Mouse (Mus musculus) brain, embryonic 14.5 days (tissue): ENCODE data around the gene Saa3. TPM values are rescaled to one million over a fixed set of nuclear protein-coding genes. Genes with fewer than 3 reads are reported as not detected.

Experiments used
- DNase-seq: peaks from one replicate; pipeline ENCODE4 v3.0.0-alpha.2; 2011; ENCODE audit warnings: low read depth
- CTCF ChIP-seq: fragments of 200-500 bp; IDR thresholded peaks from 2 replicates; pipeline ENCODE4 v1.5.1; 2012; ENCODE audit warnings: inconsistent platforms, mild to moderate bottlenecking, moderate library complexity, borderline replicate concordance; ENCODE audit not compliant: insufficient read depth, insufficient read length; ENCODE audit errors: extremely low read depth
- POLR2A ChIP-seq: fragments of 200-500 bp; IDR thresholded peaks from 2 replicates; pipeline ENCODE4 v1.6.1; 2012; ENCODE audit warnings: mild to moderate bottlenecking, inconsistent platforms, borderline replicate concordance; ENCODE audit not compliant: poor library complexity, insufficient read depth, insufficient read length, severe bottlenecking; ENCODE audit errors: extremely low read depth
- polyA plus RNA-seq: library from polyadenylated mRNA; depleted of rRNA; stranded (reverse); fragments of >200 nt; gene quantifications from 2 replicates; pipeline ENCODE4 v1.2.3, GENCODE M21; 2012

The Saa3 gene
- polyA plus RNA-seq, 1 experiment: not detected

DNA sequence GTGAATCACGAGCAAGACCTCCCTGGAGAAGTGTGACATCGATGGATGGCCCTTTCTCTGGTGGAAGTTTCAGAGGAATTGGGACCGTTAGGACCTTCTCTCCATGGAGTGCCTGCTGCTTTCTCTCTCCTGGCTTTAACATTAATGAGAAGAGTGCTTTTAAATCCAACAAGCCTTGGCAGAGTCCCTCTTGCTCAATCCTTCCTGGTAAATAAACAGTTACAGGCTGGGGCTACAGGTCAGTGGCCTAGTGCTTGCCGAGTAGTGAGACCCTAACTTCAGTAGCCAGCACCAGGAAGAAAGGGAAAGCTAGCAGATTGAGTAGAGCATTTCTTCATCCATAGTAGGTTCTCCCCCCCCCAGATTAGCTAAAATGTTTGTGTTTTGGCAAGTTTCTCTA, 17.0 kb upstream of the Saa3 start, which contains the start of gene Saa4:
TSS of gene Saa4 (minus strand) at position 146 of the 400 bp plus-strand sequence.
- TF ChIP-seq CTCF (no peak), POLR2A (no peak)
- DNase-seq: no peak

DNA sequence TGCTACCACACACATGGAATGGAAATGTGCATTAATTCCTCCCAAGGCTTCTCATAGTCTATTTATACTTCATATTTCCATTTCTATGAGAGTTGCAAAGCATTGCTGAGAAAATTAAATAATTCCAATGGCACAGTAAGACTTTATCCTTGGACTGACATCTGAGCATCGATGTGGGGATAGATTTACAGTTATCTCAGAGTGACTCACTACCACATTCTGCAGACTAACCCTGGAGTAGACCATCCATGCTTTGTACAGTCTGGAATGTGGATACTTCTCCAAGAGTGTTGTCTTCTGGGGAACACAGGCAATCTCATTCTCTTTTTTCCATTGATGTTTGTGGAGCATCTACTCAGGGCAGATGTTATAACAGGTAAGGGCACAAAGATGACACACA, 12.1 kb upstream of the Saa3 start:
- TF ChIP-seq CTCF: no peak
- TF ChIP-seq POLR2A: no peak
- DNase-seq: no peak

DNA sequence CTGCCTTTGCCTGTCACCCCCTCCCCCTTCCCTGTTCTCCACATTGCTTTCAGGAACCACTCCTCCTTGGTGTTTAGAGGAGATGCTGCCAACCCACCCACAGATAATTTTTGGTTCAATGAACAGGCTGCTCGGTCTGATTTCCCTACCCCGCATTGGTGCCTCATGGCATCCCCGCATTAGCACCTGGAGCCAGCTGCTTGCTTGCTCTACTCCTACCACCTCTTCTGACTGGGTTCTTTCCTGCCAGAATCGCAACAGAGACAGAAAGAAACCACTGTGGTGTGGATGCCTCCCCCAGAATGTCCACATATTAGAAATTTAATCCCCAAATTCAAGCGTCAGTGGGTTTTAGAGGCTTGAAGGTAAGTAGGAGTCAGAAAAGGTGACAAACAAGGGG, 8.9 kb upstream of the Saa3 start:
- TF ChIP-seq POLR2A: no peak
- no peak for TF ChIP-seq CTCF
- DNase-seq: no peak

DNA sequence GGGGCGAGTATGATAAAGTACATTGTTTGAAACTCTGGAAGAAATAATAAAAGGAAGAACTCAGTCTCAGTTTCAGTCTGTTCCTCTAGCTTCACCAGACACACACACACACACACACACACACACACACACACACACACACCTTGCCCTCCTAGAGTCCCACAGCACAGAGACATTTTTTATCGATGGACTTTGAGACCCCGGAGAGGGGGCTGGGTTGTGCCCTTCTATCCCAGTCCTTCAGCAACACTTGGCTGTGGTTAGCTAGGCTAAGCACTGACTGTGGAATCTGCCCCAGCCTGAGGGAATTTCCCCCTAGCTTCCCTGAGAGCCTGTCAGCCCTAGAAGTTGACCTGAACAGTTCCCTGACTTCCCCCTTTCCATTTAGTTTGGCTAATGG, 8.3 kb upstream of the Saa3 start:
- DNase-seq: no peak
- TF ChIP-seq POLR2A: no peak
- no peak for TF ChIP-seq CTCF

DNA sequence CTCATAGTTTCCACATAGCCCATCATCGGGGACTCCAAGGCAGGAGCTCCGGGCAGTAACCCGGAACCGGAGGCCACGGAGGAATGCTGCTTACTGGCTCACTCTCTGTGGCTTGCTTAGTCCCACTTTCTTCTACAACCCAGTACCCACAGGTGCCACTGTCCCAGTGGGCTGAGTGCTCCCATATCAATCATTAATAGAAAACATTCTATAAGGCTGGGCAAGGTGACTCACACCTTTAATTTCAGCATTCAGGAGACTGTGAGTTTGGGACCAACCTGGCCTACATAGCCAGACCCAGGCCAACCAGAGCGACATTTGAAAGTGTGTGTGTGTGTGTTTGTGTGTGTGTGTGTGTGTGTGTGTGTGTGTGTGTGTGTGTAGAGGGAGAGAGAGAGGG, 7.9 kb upstream of the Saa3 start:
- no peak for DNase-seq
- no peak for TF ChIP-seq POLR2A
- no peak for TF ChIP-seq CTCF

DNA sequence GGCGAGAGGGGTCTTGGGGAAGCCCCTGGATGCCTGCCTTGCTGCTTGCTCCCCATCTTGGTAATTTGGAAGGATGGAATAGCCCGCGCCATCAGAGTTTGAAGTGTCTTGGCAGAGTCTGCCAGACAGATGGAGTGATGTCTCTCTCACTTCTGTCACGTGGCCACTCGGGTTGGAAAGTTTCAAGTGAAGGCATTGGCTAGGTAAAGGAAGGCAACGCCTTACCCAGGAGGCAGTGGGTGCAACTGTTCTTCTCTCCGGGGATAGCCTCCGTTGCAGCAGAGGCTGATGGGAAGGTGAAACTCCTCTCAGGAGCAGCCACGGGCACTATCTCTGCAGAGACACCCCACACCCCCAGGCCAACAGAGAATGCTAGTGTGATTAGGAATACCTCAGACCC, 5.0 kb upstream of the Saa3 start:
- no peak for TF ChIP-seq POLR2A
- TF ChIP-seq CTCF: no peak
- peak; percentile 66 for DNase-seq

DNA sequence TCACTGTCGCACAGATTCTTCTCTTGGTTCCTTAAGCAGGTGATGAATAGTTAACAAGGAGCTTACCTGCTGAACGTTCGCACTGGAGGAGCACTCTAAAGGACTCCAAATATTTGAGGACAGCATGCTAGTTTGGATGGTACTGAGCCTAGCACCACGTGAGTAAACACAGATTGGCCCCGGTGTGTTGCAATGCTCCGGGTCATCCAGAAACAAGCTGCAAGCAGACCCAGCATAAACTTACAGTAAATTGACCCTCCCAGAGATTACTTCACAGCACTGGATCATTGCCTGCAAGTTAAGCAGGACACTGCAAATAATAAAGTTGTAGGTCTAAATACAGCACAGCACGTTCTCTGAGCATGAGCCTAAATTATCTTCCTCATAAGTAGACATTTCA, 4.0 kb upstream of the Saa3 start:
- DNase-seq: no peak
- TF ChIP-seq POLR2A: no peak
- TF ChIP-seq CTCF: no peak

DNA sequence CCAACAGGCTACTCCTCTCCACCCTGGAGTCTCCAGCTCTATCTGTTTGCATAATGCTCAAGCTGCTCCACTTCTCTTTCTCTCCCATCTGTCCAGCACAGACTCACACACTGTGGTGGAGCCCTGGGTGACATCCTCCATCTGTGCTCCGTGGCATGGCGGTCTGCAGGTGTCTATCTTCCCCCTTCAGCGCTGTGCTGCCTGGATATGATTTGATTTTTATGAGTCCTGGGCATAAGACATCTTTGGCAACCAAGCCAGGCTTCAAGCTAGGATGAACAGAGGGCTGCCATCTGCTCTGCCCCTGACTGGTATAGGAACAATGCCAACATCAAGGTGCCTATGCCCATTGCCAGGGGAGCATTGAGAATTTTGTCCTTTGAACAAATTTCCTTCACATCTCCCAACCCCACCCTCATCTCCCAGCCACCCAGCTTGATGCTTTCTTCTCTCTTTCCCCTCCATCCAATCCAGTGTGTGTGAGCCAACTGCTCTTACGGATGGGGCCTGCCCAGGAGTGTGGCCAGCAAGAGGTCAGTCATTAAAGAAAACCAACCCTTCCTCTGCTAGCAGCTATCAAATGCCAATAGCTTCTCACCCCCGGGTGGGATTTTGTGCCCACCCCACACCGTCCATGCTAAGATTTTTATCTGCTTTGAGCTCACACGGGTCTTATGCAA, 3.2 kb upstream of the Saa3 start:
- DNase-seq: peak; percentile 76
- no peak for TF ChIP-seq POLR2A
- no peak for TF ChIP-seq CTCF

DNA sequence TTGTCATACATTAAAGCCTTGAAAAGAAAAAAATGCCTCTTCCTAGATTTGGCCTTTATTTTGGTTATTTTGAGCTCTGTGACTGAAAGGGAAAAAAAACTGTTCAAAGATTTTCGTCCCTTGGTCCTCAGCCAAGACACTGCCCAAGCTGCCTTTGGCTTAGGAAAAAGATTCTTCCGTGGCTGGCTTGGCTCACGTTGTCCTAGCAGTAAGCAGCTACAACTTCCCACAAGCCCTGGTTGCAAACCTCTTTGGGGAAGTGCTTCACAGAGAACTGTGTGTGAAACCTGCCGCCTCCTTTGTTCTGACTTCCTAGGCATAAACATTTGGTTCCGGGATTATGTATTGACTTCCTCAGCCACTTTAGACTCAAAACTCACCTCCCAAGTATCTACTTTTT, 1.4 kb upstream of the Saa3 start:
- TF ChIP-seq POLR2A (no peak), CTCF (no peak)
- DNase-seq: peak; percentile 12

DNA sequence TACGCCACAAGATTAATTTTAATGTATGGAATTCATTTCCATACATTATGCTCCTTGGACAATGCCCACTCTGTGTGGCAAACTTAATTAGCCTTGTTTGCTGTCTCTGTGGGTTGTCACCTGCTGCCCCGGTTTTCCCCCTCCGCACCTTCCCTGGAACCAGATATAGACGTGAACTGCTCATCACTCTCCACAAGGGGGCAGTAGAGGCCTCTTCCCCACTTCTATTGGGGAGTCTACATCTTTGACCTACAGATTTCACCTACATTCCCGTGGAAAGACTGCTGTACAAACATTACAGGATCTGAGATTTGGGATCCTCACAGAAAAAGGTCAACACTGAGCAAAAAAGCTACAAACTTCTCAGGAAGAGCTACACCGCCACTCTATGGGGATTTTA, 982 bp downstream of the Saa3 start:
- peak; percentile 43 for DNase-seq
- TF ChIP-seq POLR2A (no peak), CTCF (peak; percentile 78)

DNA sequence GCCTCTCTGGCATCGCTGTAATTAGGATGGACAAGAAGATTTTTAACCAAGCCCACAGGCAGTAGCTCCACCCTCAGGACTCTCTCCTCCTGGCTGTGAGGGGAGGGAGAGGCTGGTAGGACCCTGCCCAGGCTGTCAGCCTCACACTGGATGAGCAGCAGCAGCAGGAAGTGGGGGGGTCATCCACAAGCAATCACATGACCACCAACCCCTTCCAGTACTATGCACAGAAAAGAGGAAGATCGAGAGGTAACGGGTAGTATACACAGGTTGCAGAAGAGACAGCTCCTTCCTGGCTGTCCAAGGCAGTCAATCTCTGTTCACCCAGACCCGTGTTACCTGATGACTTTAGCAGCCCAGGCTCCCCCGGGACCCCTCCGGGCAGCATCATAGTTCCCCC, 3.2 kb downstream of the Saa3 start:
- no peak for TF ChIP-seq POLR2A
- TF ChIP-seq CTCF: no peak
- no peak for DNase-seq

DNA sequence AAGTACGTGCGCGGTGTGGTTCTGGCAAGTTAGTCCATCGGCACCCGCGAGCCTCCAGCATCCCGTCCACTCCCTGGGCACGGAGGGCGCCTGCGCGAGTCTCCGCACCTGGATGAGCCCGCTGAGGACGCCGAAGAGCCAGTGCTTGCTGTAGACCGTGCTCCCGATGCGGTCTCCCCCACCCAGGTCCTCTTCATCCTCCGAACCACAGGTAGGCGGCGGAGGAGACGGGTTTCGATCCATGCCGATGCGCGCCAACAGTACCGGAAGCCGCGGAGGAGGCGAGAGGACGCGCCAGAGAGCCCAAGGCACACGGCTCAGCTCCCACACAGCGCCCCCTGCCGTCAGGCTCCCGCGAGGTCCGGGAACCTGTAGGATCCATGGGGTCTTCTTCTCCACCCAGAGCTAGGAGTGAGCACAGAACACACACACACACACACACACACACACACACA, 5.1 kb downstream of the Saa3 start, which contains the start of gene Saal1:
TSS of gene Saal1 (minus strand) at position 291 of the 455 bp plus-strand sequence.
- peak; percentile 11; the same call in 1 of the 2 replicates for TF ChIP-seq POLR2A
- peak; percentile 98 for TF ChIP-seq CTCF
- DNase-seq: peak; percentile 96
